Mouse (Mus musculus) heart, adult 18-20 months (tissue): Measurements from ENCODE around the gene Dtx3l. TPM values are rescaled to one million over a fixed set of nuclear protein-coding genes. Genes with fewer than 3 reads are reported as not detected.

Experiments
- DNase-seq, 2 experiments: peaks; one replicate each; pipeline ENCODE4 v3.0.0; 2021 to 2022; ENCODE audit warnings: mixed read lengths in 1 of 2
- total RNA-seq, 2 experiments: library from RNA; stranded (reverse); gene quantifications; 2 replicates each; pipeline ENCODE4 v1.2.3; 2021

Dtx3l gene
- total RNA-seq, 2 experiments from 2014 or later = 10.9 to 11.3 TPM

GRCm38 (mm10) chr16:35888174-35888573 lies 50.8 kb downstream of the Dtx3l start:
- DNase-seq = no peak

Other genes with a start within 250 kb of the Dtx3l start
- 10 to 100 TPM; 56.4 to 59.9 TPM for gene Dirc2, start 169.8 kb downstream of the Dtx3l start, total RNA-seq
- gene Hspbap1, start 168.8 kb downstream of the Dtx3l start, total RNA-seq = 1 to 10 TPM; 2.4 to 3.2 TPM
- 10 to 100 TPM; 12.2 to 12.9 TPM for gene Parp14, start 67.6 kb downstream of the Dtx3l start, total RNA-seq
- 10 to 100 TPM in 1 of 2 experiments, 1 to 10 TPM in 1; 9.5 to 10.2 TPM for gene Parp9, start 681 bp downstream of the Dtx3l start, total RNA-seq
- gene Kpna1, start 39.6 kb upstream of the Dtx3l start, total RNA-seq = 100 to 1,000 TPM; 121 to 132 TPM
- 1 to 10 TPM; 2.6 to 3.0 TPM for gene Wdr5b, start 102.0 kb upstream of the Dtx3l start, total RNA-seq
- 100 to 1,000 TPM; 252 to 253 TPM for gene Fam162a, start 132.4 kb upstream of the Dtx3l start, total RNA-seq
- 10 to 100 TPM; 30.3 to 36.8 TPM for gene Ccdc58, start 132.5 kb upstream of the Dtx3l start, total RNA-seq
- not detected for gene Csta1, start 192.1 kb upstream of the Dtx3l start, total RNA-seq
- not detected for gene Stfa2l1, start 217.7 kb upstream of the Dtx3l start, total RNA-seq
- gene Gm5483, start 245.1 kb upstream of the Dtx3l start, total RNA-seq = not detected